Mouse (Mus musculus) heart, adult 2 months (tissue): ENCODE results near the gene Cd274. TPM values are rescaled to one million over a fixed set of nuclear protein-coding genes. Genes with fewer than 3 reads are reported as not detected.

Source experiments
- DNase-seq, 2 experiments: peaks; one replicate each; pipeline ENCODE4 v3.0.0; 2021
- H3K27ac ChIP-seq: fragments of 200-600 bp; 2 replicates; pipeline ENCODE4 v1.8.1; 2022
- H3K27me3 ChIP-seq: fragments of 200-500 bp; 2 replicates; pipeline ENCODE4 v1.6.1; 2012; ENCODE audit warnings: mild to moderate bottlenecking, low read length, inconsistent platforms, mixed read lengths; ENCODE audit not compliant: control insufficient read depth, insufficient read depth
- H3K36me3 ChIP-seq: fragments of 200-500 bp; 2 replicates; pipeline ENCODE4 v1.6.1; 2012; ENCODE audit warnings: low read length, inconsistent platforms; ENCODE audit not compliant: control insufficient read depth, insufficient read depth
- H3K4me1 ChIP-seq: fragments of 200-500 bp; 2 replicates; pipeline ENCODE4 v1.6.1; 2011; ENCODE audit warnings: low read length; ENCODE audit not compliant: control insufficient read depth, insufficient read depth
- H3K4me3 ChIP-seq: fragments of 200-600 bp; 2 replicates; pipeline ENCODE4 v1.8.1; 2022
- H3K79me2 ChIP-seq: fragments of 200-500 bp; replicated peaks from 2 replicates; pipeline ENCODE4 v1.6.1; 2012; ENCODE audit warnings: mild to moderate bottlenecking, inconsistent platforms, low read length, moderate library complexity, mixed read lengths; ENCODE audit not compliant: control insufficient read depth, insufficient read depth
- H3K9ac ChIP-seq: fragments of 200-500 bp; 2 replicates; pipeline ENCODE4 v1.6.1; 2012; ENCODE audit warnings: low read depth, mild to moderate bottlenecking, control low read depth, inconsistent platforms, low read length, mixed read lengths
- CTCF ChIP-seq: fragments of 200-600 bp; IDR thresholded peaks from 2 replicates; pipeline ENCODE4 v1.8.1; 2022; ENCODE audit warnings: antibody characterized with exemption, mild to moderate bottlenecking, moderate library complexity
- EP300 ChIP-seq: fragments of 200-500 bp; IDR thresholded peaks from 2 replicates; pipeline ENCODE4 v1.6.1; 2011; ENCODE audit warnings: low read depth, low read length, control low read depth; ENCODE audit not compliant: insufficient read depth
- POLR2A ChIP-seq: fragments of 200-500 bp; IDR thresholded peaks from 2 replicates; pipeline ENCODE4 v1.6.1; 2011; ENCODE audit warnings: mild to moderate bottlenecking, low read depth, low read length, control low read depth; ENCODE audit not compliant: insufficient read depth
- WGBS: fragments of 180-500 bp; shearing (Covaris S2); methylation state at CpG from one replicate; pipeline ENCODE4 v1.1.7; 2018; 5-methylcytosine and 5-hydroxymethylcytosine counted together
- intact Hi-C: fragments of 180-260 bp; cut with DNase I; formaldehyde crosslinking; loops from one replicate; pipeline ENCODE4 v1.15.1; 2025
- polyA plus RNA-seq: library from polyadenylated mRNA; depleted of rRNA; stranded (reverse); fragments of >200 nt; gene quantifications from 2 replicates; pipeline ENCODE4 v1.2.3, GENCODE M21; 2012
- total RNA-seq, 2 experiments: library from RNA; stranded (reverse); gene quantifications; 2 replicates each; pipeline ENCODE4 v1.2.3; 2021

Cd274 gene
- total and polyA plus RNA-seq, 3 experiments = 1.8 to 5.4 (median 4.3) TPM

DNA sequence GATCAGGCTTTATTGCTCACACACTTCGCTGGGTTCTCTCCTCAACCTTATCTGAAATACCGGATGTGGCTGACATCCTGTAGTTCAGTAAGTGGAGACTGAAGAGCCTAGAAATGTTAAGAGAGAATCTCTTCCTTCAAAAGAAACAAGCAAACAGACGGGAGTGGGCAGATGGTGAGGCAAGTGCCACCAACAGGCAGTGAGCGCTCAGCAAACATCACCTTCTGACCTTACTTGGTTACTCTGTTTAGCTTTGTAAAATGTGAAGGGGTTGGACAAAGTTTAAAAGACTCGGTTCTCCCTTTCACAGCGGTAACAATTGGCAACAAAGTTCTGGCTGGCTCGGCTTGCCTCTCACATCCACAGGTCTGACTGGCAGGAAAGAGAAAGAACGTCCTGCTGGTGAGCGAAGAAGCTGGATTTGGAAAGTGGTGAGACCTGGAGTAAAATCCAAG is 51.4 kb downstream of the Cd274 start:
- DNase-seq = peak; percentile 41 to 48
- intact Hi-C loops = loop anchor here (2.0 to 5.0 kb wide), 3 partner anchors 46 to 84 kb away; no protein-coding TSS in a partner anchor
- peak overlapping the region; percentile 82 for H3K27ac ChIP-seq
- TF ChIP-seq POLR2A = no peak
- 0 out of 2 replicates have a peak, but pooled peaks have one; percentile 17 for TF ChIP-seq CTCF
- TF ChIP-seq EP300 = no peak
- no peaks in the 10 kb centered on the region for H3K36me3 ChIP-seq
- no peak overlapping the region for H3K9ac ChIP-seq
- WGBS = 11% methylated on average over 9 of the region's 9 CpGs
- no peaks in the 10 kb centered on the region for H3K79me2 ChIP-seq
- peak overlapping the region; percentile 6; the same call in 1 of the 2 replicates for H3K4me3 ChIP-seq
- no peaks in the 10 kb centered on the region for H3K27me3 ChIP-seq
- H3K4me1 ChIP-seq = peaks cover 10% of the 10 kb centered on the region

- intact Hi-C loops = loop anchor here (2.0 to 5.0 kb wide), 3 partner anchors 47 to 83 kb away; no protein-coding TSS in a partner anchor
Measured at GRCm38 (mm10) chr19:29419506-29419905, 52.3 kb downstream of the Cd274 start.

DNA sequence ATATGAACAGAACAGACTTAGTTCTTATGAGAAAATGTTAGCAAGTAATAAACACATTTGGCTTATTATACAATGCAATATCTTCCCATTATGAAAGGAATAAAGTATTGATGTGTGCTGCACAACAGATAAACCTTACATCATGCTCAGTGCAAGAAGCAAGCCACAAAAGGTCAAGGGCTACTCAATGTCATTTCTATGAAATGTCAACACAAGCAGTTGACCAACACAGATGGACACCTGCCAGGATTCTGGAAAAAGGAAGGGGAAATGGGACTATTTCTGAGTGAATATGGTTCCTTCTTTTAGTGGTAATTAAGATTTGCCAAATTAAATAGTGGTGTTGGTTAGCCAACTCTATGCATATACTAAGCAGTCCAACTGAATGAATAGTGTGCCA is 52.7 kb downstream of the Cd274 start:
- Histone ChIP-seq H3K4me1 (peaks cover 10% of the 10 kb centered on the region), H3K9ac (no peak overlapping the region), H3K79me2 (no peaks in the 10 kb centered on the region), H3K36me3 (no peaks in the 10 kb centered on the region), H3K4me3 (no peak overlapping the region), H3K27me3 (no peaks in the 10 kb centered on the region), H3K27ac (peak overlapping the region; percentile 82)
- intact Hi-C loops = loop anchor here (2.0 to 5.0 kb wide), 3 partner anchors 48 to 82 kb away; no protein-coding TSS in a partner anchor
- TF ChIP-seq CTCF (no peak), POLR2A (no peak), EP300 (no peak)
- no peak for DNase-seq

More at GRCm38 (mm10) chr19:29419506-29419905, 52.3 kb downstream of the Cd274 start:
- 49% methylated on average over 3 of the region's 3 CpGs for WGBS
- Histone ChIP-seq H3K4me3 (no peak overlapping the region), H3K27me3 (no peaks in the 10 kb centered on the region), H3K27ac (peak overlapping the region; percentile 82), H3K4me1 (peaks cover 10% of the 10 kb centered on the region), H3K79me2 (no peaks in the 10 kb centered on the region), H3K36me3 (no peaks in the 10 kb centered on the region), H3K9ac (no peak overlapping the region)
- TF ChIP-seq CTCF (no peak), POLR2A (no peak), EP300 (no peak)
- DNase-seq = no peak

GRCm38 (mm10) chr19:29420397-29420796 is 53.1 kb downstream of the Cd274 start:
- H3K27me3 ChIP-seq = no peaks in the 10 kb centered on the region
- TF ChIP-seq CTCF (no peak), POLR2A (no peak), EP300 (no peak)
- DNase-seq = no peak
- WGBS = 91% methylated on average over 8 of the region's 8 CpGs
- H3K4me3 ChIP-seq = no peak overlapping the region
- H3K4me1 ChIP-seq = peaks cover 10% of the 10 kb centered on the region
- no peak overlapping the region for H3K9ac ChIP-seq
- no peak overlapping the region; the same call in 1 of the 2 replicates for H3K27ac ChIP-seq
- intact Hi-C loops = no loop called here
- H3K36me3 ChIP-seq = no peaks in the 10 kb centered on the region
- H3K79me2 ChIP-seq = no peaks in the 10 kb centered on the region

GRCm38 (mm10) chr19:29422013-29422645 is 54.9 kb downstream of the Cd274 start:
- Histone ChIP-seq H3K9ac (no peak overlapping the region), H3K27ac (no peak overlapping the region), H3K79me2 (no peaks in the 10 kb centered on the region), H3K4me1 (peaks cover 10% of the 10 kb centered on the region), H3K27me3 (no peaks in the 10 kb centered on the region), H3K4me3 (no peak overlapping the region), H3K36me3 (no peaks in the 10 kb centered on the region)
- DNase-seq = no peak
- TF ChIP-seq CTCF (no peak), POLR2A (no peak), EP300 (no peak)
- intact Hi-C loops = no loop called here
- 87% methylated on average over 16 of the region's 16 CpGs for WGBS

- Histone ChIP-seq H3K4me1 (peaks cover 8% of the 10 kb centered on the region), H3K4me3 (no peak overlapping the region), H3K27ac (no peak overlapping the region), H3K79me2 (no peaks in the 10 kb centered on the region), H3K36me3 (no peaks in the 10 kb centered on the region), H3K27me3 (no peaks in the 10 kb centered on the region), H3K9ac (no peak overlapping the region)
- 85% methylated on average over 7 of the region's 7 CpGs for WGBS
- intact Hi-C loops = no loop called here
- TF ChIP-seq CTCF (no peak), POLR2A (no peak), EP300 (no peak)
- no peak for DNase-seq
Measured at GRCm38 (mm10) chr19:29422796-29423195, 55.5 kb downstream of the Cd274 start.
